Comparison of ENCODE assay signal across 1 mouse cellular context in genomic region chr7:113512527-113513285, GRCm38 (mm10).
TF ChIP-seq lines count a peak whose summit lies in the region.

No protein-coding gene starts in this region.

TF ChIP-seq in MEL, 35 proteins besides CTCF, POLR2A, EP300 and RAD21 (continued from another document):
- TF ChIP-seq ZNF384 (IDR thresholded peaks at IDR 0.05; ENCODE audit: low read depth, low read length) (peak; percentile 39; the same call in 1 of the 2 replicates), KAT2A (conservative IDR thresholded peaks at IDR 0.05; ENCODE audit: low read depth, low read length) (no peak), USF1 (IDR thresholded peaks at IDR 0.05; ENCODE audit: low read depth, low read length) (no peak), E2F4 (IDR thresholded peaks at IDR 0.05; ENCODE audit: borderline replicate concordance, low read depth, low read length) (no peak), POLR2AphosphoS2 (IDR thresholded peaks at IDR 0.05; ENCODE audit: low read length) (no peak), SMC3 (IDR thresholded peaks at IDR 0.05; ENCODE audit: low read depth, low read length) (no peak), MEF2A (IDR thresholded peaks at IDR 0.05; ENCODE audit: extremely low read depth, insufficient replicate concordance, low read depth, low read length, poor library complexity, severe bottlenecking) (no peak), TBP (IDR thresholded peaks at IDR 0.05; ENCODE audit: low read depth, low read length) (peak; percentile 49), MAFK (IDR thresholded peaks at IDR 0.05; ENCODE audit: borderline replicate concordance, low read depth, low read length) (no peak), RCOR1 (IDR thresholded peaks at IDR 0.05; ENCODE audit: low read depth, low read length) (peak; percentile 66), CHD2 (IDR thresholded peaks at IDR 0.05; ENCODE audit: low read length) (no peak), ELF1 (IDR thresholded peaks at IDR 0.05; ENCODE audit: low read depth, low read length) (no peak), GABPA (IDR thresholded peaks at IDR 0.05; ENCODE audit: low read depth, low read length) (no peak), GATA1 (IDR thresholded peaks at IDR 0.05; ENCODE audit: low read depth, low read length) (peak; percentile 86)
